Mouse (Mus musculus): Measurements from ENCODE around the gene Sort1.
A peak's percentile ranks its signal among the peaks of the same experiment; 100 is the strongest.

Sort1 gene

DNA sequence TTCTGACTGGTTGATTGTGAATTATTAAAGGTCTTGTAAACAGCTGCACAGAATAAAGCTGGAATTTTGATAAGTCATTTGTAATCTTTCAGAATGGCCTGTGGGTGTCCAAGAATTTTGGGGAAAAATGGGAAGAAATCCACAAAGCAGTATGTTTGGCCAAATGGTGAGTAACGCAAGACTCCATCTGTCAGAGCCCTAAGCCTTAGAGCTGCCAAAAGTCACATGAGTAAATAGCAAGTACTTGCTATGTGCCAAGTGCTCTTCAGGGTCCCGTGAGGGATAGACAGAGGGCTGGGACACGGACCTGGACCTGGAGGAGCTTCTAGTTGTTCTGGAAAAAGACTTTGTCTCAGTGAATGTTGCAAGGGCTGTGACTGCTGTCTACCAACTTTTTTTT lies 44.0 kb downstream of the Sort1 start:
- ATAC-seq (ENCODE audit: low TSS enrichment) = 0 out of 2 replicates have a peak, but pooled peaks have one; percentile 2

- ATAC-seq (ENCODE audit: low TSS enrichment) = peak; percentile 49; the same call in 1 of the 2 replicates
These were observed 44.6 kb downstream of the Sort1 start for GRCm38 (mm10) chr3:108328441-108328841.

- peak; percentile 21; the same call in 1 of the 2 replicates for ATAC-seq (ENCODE audit: low TSS enrichment)
These were observed 46.9 kb downstream of the Sort1 start for GRCm38 (mm10) chr3:108330812-108331211.

- ATAC-seq (ENCODE audit: low TSS enrichment) = no peak
These were observed 53.0 kb downstream of the Sort1 start for GRCm38 (mm10) chr3:108336878-108337277.

- peak; percentile 76 for ATAC-seq (ENCODE audit: low TSS enrichment)
These were observed 57.2 kb downstream of the Sort1 start for GRCm38 (mm10) chr3:108341040-108341439.

DNA sequence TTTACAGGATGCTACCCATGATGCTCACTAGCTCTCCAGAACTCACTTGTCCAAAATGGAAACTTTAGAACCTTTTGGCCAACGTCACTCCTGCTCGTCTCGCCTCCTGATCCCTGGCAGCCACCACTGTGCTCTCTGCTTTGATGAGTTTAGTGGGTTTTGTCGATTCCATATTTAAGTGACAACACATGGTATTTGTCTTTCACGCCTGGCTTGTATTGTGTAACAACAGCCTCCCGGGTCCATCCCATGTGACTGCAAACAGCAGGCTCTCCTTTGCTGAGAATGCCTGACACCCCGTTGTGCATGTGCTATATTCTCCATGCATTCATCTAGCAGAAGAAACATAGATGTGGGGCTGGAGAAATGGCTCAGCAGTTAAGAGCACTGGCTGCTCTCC lies 58.3 kb downstream of the Sort1 start:
- no peak for ATAC-seq (ENCODE audit: low TSS enrichment)

DNA sequence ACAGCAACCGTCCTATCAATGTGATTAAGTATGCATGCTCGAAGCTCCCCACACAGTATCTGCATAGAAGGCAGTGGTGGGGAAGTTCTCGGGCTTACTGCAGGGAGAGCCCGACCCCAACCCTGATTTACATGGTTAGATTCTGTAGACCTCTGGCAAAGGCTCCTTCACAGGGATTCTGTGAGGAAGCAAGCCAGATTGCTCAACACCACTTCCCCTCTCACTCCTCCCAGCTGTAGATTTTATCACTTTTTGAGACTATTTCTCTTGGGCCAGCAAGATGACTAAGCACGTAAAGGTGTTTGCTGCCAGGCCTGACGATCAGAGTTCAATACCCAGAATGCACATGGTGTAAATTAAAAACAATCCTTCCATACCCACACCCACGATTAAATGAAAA lies 62.0 kb downstream of the Sort1 start:
- no peak for ATAC-seq (ENCODE audit: low TSS enrichment)

DNA sequence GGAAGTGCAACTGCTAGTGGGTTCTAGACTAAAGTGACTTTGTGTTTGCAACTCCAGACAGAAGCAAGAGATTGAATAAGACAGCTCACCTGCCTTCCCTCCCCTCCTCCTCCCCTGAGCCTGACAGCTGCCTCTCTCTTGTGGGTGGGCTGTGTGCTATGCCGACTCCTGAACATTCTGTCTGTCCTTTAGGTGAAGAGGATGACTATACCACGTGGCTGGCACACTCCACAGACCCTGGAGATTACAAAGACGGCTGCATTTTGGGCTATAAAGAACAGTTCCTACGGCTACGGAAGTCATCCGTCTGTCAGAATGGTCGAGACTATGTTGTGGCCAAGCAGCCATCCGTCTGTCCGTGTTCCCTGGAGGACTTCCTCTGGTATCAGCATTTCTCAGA lies 64.5 kb downstream of the Sort1 start:
- 0 out of 2 replicates have a peak, but pooled peaks have one; percentile 38 for ATAC-seq (ENCODE audit: low TSS enrichment)

- peak; percentile 24; the same call in 1 of the 2 replicates for ATAC-seq (ENCODE audit: low TSS enrichment)
These were observed 71.4 kb downstream of the Sort1 start for GRCm38 (mm10) chr3:108355245-108355644.

DNA sequence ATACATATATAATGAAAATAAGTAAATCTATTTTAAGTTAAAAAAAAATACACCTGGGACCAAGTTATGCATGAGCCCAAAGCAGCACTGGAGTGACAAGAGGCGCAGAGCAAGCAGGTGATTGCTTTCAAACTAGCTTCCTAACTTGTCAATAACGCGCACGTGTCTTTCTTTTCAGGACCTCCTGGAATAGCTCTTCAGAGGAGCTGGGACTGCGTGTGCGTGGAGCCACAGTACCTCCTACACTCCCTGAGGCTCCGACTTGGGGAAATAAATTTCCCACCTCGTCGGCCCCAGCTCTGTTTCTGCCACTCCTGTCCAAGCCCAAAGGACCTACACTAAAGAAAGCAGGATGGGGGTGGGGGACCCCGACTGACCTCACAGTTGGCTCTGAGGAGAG lies 73.2 kb downstream of the Sort1 start:
- ATAC-seq (ENCODE audit: low TSS enrichment) = no peak

GRCm38 (mm10) chr3:108358445-108358844 lies 74.6 kb downstream of the Sort1 start:
- ATAC-seq (ENCODE audit: low TSS enrichment) = peak; percentile 68

- no peak for ATAC-seq (ENCODE audit: low TSS enrichment)
These were observed 77.0 kb downstream of the Sort1 start for GRCm38 (mm10) chr3:108360894-108361293.

DNA sequence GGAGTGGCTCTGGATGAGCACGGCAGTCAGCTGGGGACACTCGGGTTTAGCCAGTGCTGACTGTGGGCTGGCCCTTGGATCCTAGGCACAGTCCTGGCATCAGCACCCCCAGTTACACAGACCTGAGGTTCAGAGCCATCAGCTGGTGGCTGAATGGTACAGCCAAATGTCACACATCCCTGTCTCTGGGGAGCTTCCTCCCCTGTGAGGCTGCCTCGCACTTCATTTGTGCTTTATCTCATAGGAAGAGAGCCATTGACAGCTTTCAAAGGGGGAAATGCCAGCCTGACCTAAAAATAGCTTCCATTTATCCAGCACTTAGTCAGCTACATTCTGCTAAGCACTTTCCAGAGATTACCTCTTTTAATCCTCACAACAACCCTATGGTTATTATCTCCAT lies 79.7 kb downstream of the Sort1 start:
- ATAC-seq (ENCODE audit: low TSS enrichment) = peak; percentile 33

DNA sequence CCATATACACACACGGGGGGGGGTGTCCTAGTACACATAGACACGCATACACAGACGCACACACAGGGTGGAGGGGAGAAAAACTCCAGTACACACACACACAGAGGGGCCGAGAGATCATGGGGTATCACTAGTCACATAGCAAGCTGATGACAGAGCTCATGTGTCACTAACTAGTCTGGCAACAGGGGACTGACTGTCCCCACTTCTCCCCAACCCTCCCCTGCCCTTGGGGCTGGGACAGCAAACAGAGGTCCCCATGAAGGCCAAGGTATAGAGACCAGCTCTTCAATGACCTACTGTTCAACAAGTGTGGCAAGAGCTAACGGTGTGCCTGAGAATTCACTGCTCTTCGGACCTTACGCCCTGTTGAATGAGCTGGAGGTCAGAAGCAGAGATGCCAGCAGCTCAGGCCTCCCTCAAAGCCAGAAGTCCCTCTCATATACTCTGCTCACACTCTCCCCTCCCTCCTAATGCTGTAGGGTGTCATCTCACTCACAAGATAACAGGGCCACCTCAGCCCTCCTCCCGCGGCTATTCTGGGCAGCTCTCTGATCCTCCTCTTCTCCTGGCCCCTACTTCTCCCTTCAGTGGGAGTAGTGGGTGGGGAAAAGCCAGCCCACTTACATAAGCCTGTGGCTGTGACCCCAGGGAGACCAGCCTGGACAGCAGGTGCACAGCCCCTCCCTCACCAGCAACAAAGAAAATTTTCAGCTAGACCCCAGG lies 80.6 kb downstream of the Sort1 start, which contains the start of gene Mybphl:
Gene Mybphl, plus strand, starts transcription at position 642 of the 726 bp plus-strand sequence.
- ATAC-seq (ENCODE audit: low TSS enrichment) = peak; percentile 17; the same call in 1 of the 2 replicates

- ATAC-seq (ENCODE audit: low TSS enrichment) = no peak
These were observed 83.3 kb downstream of the Sort1 start for GRCm38 (mm10) chr3:108367173-108367572.

DNA sequence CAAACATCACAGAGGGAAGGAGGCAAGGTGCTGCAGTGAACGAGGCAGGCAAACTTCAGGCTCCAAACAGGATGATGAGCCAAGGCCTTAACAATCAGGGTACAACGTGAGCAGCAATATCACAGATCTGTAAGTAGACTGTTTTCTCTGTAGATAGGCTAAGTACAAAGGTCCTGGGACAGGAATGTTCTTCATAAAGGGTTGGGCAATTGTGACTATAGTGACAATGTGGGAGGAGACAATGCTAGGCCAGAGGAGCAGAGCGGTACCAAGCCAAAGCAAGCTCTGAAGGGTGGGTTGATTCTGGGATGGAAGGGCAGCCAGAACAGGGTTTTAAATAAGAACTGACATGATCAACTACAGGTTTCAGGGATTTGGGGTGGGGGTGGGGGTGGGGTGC lies 83.9 kb downstream of the Sort1 start:
- ATAC-seq (ENCODE audit: low TSS enrichment) = no peak

- ATAC-seq (ENCODE audit: low TSS enrichment) = no peak
These were observed 84.8 kb downstream of the Sort1 start for GRCm38 (mm10) chr3:108368721-108369120.

DNA sequence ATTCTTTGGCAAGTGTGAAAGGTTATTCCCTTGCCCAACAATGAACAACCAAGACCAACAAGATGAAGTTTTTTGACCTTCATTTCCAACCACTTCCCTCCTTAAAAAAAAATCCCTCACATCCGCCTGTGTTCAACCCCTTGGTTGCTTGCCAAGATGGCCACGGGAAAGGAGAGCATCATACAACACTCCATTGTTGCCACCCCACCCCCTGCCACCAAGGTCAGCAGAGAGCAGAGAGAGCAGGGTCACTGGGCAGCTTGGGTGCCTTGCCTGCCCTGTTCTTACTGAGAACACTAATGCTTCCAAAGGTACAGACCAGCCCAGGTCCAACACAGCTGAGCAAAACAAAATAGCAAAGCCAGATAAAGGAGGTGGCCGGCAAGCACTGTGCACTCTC lies 88.4 kb downstream of the Sort1 start:
- ATAC-seq (ENCODE audit: low TSS enrichment) = no peak

DNA sequence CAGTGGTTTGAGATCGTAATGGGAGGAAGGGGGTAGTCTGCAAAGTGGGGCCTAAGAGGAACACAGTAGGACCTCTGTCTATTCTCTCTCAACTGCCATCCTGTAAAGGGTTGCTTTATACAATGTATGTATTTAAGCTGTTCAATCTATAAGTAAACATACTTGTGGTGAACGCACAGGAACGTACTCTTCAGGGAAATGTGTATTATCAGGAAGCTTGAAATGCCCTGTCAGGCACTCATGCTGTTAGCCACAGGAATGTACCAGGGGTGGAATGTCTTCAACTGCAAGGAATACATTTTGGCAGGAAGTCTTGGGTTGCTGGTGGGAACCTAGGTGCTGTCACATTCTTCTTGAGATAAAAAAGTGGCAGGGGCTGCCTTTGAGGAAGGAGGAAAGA lies 88.8 kb downstream of the Sort1 start:
- no peak for ATAC-seq (ENCODE audit: low TSS enrichment)

GRCm38 (mm10) chr3:108378875-108379663 lies 95.2 kb downstream of the Sort1 start:
- no peak for ATAC-seq (ENCODE audit: low TSS enrichment)

GRCm38 (mm10) chr3:108380695-108381094 lies 96.8 kb downstream of the Sort1 start:
- ATAC-seq (ENCODE audit: low TSS enrichment) = no peak

DNA sequence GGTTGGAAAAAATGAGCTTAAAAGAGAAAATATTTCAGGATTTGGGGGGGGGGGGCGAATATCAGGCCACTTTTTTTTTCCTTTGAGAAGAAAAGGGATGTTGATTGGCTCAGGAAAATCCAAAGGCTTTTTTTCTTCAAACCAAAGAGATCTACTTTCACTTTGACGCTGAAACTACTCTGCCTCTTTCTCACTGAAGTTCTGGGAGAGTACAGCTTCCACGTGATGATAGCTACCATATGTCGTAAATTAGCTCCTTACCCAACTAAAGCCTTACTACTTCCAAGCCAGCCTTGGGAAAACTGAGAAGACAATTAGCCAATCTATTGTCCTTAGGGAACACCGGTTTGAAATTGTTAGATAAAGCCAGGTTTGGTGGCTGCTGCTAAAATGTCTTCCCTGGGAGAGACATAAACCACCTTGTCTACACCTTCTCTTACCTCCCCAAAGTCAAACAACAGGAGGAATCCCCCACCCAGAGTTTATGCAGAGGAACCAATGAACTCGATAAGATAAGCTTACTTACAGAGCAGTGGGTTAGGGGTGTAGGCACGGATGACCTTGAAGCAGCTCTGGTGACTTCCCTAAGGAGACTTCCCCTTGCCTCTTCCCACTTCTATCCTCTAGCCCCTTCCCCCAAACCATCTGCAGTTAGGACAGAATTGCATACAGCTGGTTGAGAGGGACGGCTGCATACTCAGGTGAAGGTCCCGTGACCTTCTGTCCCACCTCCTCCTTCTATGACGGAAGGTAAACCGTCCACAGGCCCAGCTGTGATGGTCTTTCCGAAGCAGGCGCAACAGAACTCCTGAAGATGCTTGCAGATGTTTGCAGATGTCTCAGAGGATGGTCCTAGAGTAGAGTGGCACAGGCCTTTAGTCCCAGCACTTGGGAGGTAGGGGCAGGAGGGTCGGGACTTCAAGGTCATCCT lies 98.3 kb downstream of the Sort1 start:
- ATAC-seq (ENCODE audit: low TSS enrichment) = 0 out of 2 replicates have a peak, but pooled peaks have one; percentile 5

All from frontal cortex, adult (tissue).